Mouse (Mus musculus) MEL (cell line): Measurements from ENCODE around the gene Akt3. TPM values are rescaled to one million over a fixed set of nuclear protein-coding genes. Genes with fewer than 3 reads are reported as not detected.

Experiments
- DNase-seq: peaks from one replicate; pipeline ENCODE4 v3.0.0; 2011; ENCODE audit warnings: low read depth, low spot score
- H3K27ac ChIP-seq: 2 replicates; pipeline ENCODE4 v1.5.1; 2012; ENCODE audit warnings: low read depth, mild to moderate bottlenecking, control low read depth, low read length, moderate library complexity; ENCODE audit not compliant: control insufficient read depth
- H3K27me3 ChIP-seq, 2 experiments: fragments of 150-350 bp in 1 of 2; sonication (generic) in 1 of 2; 2 replicates each; pipeline ENCODE4 v1.6.1; 2012; ENCODE audit warnings: low read length in 2 of 2, mild to moderate bottlenecking in 2 of 2, improper control_type of control experiment in 1 of 2, moderate library complexity in 1 of 2; ENCODE audit not compliant: insufficient read depth in 2 of 2, control insufficient read depth in 1 of 2
- H3K36me3 ChIP-seq, 2 experiments: 2 replicates each; pipeline ENCODE4 v1.6.1; 2012 to 2014; ENCODE audit warnings: low read length in 2 of 2, improper control_type of control experiment in 1 of 2, inconsistent platforms in 1 of 2, mild to moderate bottlenecking in 1 of 2; ENCODE audit not compliant: insufficient read depth in 2 of 2, control insufficient read depth in 1 of 2
- H3K4me1 ChIP-seq, 2 experiments: fragments of 150-350 bp in 1 of 2; sonication (generic) in 1 of 2; 2 replicates each; pipeline ENCODE4 v1.6.1; 2012; ENCODE audit warnings: low read length in 2 of 2, improper control_type of control experiment in 1 of 2, mild to moderate bottlenecking in 1 of 2; ENCODE audit not compliant: insufficient read depth in 2 of 2, control insufficient read depth in 1 of 2
- H3K4me3 ChIP-seq, 2 experiments: fragments of 150-350 bp in 1 of 2; sonication (generic) in 1 of 2; 2 replicates each; pipeline ENCODE4 v1.5.1; 2012; ENCODE audit warnings: low read depth in 2 of 2, low read length in 2 of 2, mild to moderate bottlenecking in 2 of 2, moderate library complexity in 2 of 2, control low read depth in 1 of 2, improper control_type of control experiment in 1 of 2; ENCODE audit not compliant: control insufficient read depth in 1 of 2, insufficient read depth in 1 of 2
- H3K79me2 ChIP-seq: 2 replicates; pipeline ENCODE4 v1.6.1; 2012; ENCODE audit warnings: mild to moderate bottlenecking, low read length, moderate library complexity; ENCODE audit not compliant: control insufficient read depth, poor library complexity, insufficient read depth
- H3K9ac ChIP-seq: 2 replicates; pipeline ENCODE4 v1.6.1; 2012; ENCODE audit warnings: low read depth, mild to moderate bottlenecking, control low read depth, low read length, moderate library complexity; ENCODE audit not compliant: control insufficient read depth, poor library complexity, severe bottlenecking
- H3K9me3 ChIP-seq: fragments of 150-350 bp; sonication (generic); replicated peaks from 2 replicates; pipeline ENCODE4 v1.6.1; 2012; ENCODE audit warnings: mild to moderate bottlenecking, low read length, improper control_type of control experiment, moderate library complexity; ENCODE audit not compliant: insufficient read depth
- BHLHE40 ChIP-seq: IDR thresholded peaks from 2 replicates; pipeline ENCODE4 v1.6.1; 2012; ENCODE audit warnings: low read depth, mild to moderate bottlenecking, inconsistent platforms, low read length, improper control_type of control experiment, borderline replicate concordance
- CHD2 ChIP-seq: IDR thresholded peaks from 2 replicates; pipeline ENCODE4 v1.6.1; 2011; ENCODE audit warnings: low read length, improper control_type of control experiment
- CTCF ChIP-seq, 3 experiments: IDR thresholded peaks in 2 of 3; conservative IDR thresholded peaks in 1 of 3; 2 replicates each; pipeline ENCODE4 v1.5.1; 2011 to 2012; ENCODE audit warnings: low read length in 3 of 3, low read depth in 2 of 3, mild to moderate bottlenecking in 2 of 3, improper control_type of control experiment in 1 of 3, inconsistent platforms in 1 of 3, mixed read lengths in 1 of 3, moderate library complexity in 1 of 3; ENCODE audit not compliant: control insufficient read depth in 1 of 3, insufficient read depth in 1 of 3, poor library complexity in 1 of 3, severe bottlenecking in 1 of 3
- GATA1 ChIP-seq: IDR thresholded peaks from 2 replicates; pipeline ENCODE4 v1.6.1; 2011; ENCODE audit warnings: low read depth, low read length, improper control_type of control experiment
- MAX ChIP-seq: IDR thresholded peaks from 2 replicates; pipeline ENCODE4 v1.6.1; 2011; ENCODE audit warnings: low read length, improper control_type of control experiment
- POLR2AphosphoS2 ChIP-seq: IDR thresholded peaks from 2 replicates; pipeline ENCODE4 v1.6.1; 2011; ENCODE audit warnings: low read length, improper control_type of control experiment
- POLR2AphosphoS5 ChIP-seq: IDR thresholded peaks from 2 replicates; pipeline ENCODE4 v1.6.1; 2012; ENCODE audit warnings: low read depth, borderline replicate concordance, mild to moderate bottlenecking, inconsistent platforms, low read length, moderate library complexity, mixed read lengths
- SIN3A ChIP-seq: IDR thresholded peaks from 2 replicates; pipeline ENCODE4 v1.6.1; 2012; ENCODE audit warnings: low read length, improper control_type of control experiment, inconsistent platforms
- SMC3 ChIP-seq: IDR thresholded peaks from 2 replicates; pipeline ENCODE4 v1.6.1; 2011; ENCODE audit warnings: low read depth, low read length, improper control_type of control experiment
- TBP ChIP-seq: IDR thresholded peaks from 2 replicates; pipeline ENCODE4 v1.8.0; 2011; ENCODE audit warnings: low read depth, low read length, improper control_type of control experiment
- USF1 ChIP-seq: IDR thresholded peaks from 2 replicates; pipeline ENCODE4 v1.6.1; 2014; ENCODE audit warnings: low read depth, mild to moderate bottlenecking, inconsistent platforms, low read length, improper control_type of control experiment, moderate library complexity
- USF2 ChIP-seq, 2 experiments: IDR thresholded peaks; 2 replicates each; pipeline ENCODE4 v1.6.1; 2011 to 2012; ENCODE audit warnings: improper control_type of control experiment in 2 of 2, low read length in 2 of 2, borderline replicate concordance in 1 of 2, inconsistent platforms in 1 of 2, low read depth in 1 of 2, mild to moderate bottlenecking in 1 of 2; ENCODE audit not compliant: insufficient read depth in 1 of 2
- ZC3H11A ChIP-seq: IDR thresholded peaks from 2 replicates; pipeline ENCODE4 v1.6.1; 2012; ENCODE audit warnings: low read depth, mild to moderate bottlenecking, inconsistent platforms, low read length, improper control_type of control experiment
- polyA plus RNA-seq, 2 experiments: library from polyadenylated mRNA; stranded (reverse) in 1 of 2; unstranded in 1 of 2; fragments of >175 nt in 1 of 2; fragments of >200 nt in 1 of 2; gene quantifications; 2 replicates each; pipeline versions ENCODE4 v1.2.1 to v1.2.4; 2012; ENCODE audit warnings: low replicate concordance in 2 of 2, low read depth in 1 of 2; ENCODE audit not compliant: insufficient read length in 2 of 2, insufficient read depth in 1 of 2, missing spikeins in 1 of 2
- total RNA-seq: library from RNA; depleted of rRNA; stranded (reverse); fragments of 300-350 nt; gene quantifications from 2 replicates; pipeline ENCODE4 v1.2.3, GENCODE M21; 2012

The Akt3 gene
- total and polyA plus RNA-seq, 3 experiments, result 3.5 to 6.2 TPM; not detected in 1

- no peak for TF ChIP-seq SMC3
- no peak overlapping the region for H3K4me3 ChIP-seq
These were observed 246.3 kb downstream of the Akt3 start for GRCm38 (mm10) chr1:177011688-177012087.

GRCm38 (mm10) chr1:177010607-177011302 lies 247.2 kb downstream of the Akt3 start:
- Histone ChIP-seq H3K4me3 (no peak overlapping the region), H3K36me3 (peaks cover 0 to 4% of the 10 kb centered on the region in 2 experiments; a peak in 1 of 4 replicates), H3K9ac (no peak overlapping the region), H3K27ac (no peak overlapping the region), H3K4me1 (peaks cover 0 to 10% of the 10 kb centered on the region in 2 experiments; a peak in 2 of 4 replicates), H3K27me3 (no peaks in the 10 kb centered on the region), H3K79me2 (no peaks in the 10 kb centered on the region), H3K9me3 (no peaks in the 10 kb centered on the region)
- TF ChIP-seq ZC3H11A (no peak), GATA1 (no peak), SMC3 (no peak), TBP (no peak)
- DNase-seq, result no peak

More at GRCm38 (mm10) chr1:177011688-177012087, 246.3 kb downstream of the Akt3 start:
- Histone ChIP-seq H3K9me3 (no peaks in the 10 kb centered on the region), H3K79me2 (no peaks in the 10 kb centered on the region), H3K27me3 (no peaks in the 10 kb centered on the region), H3K27ac (no peak overlapping the region), H3K9ac (no peak overlapping the region), H3K4me1 (peaks cover 0 to 10% of the 10 kb centered on the region in 2 experiments; a peak in 2 of 4 replicates), H3K36me3 (peaks cover 0 to 4% of the 10 kb centered on the region in 2 experiments; a peak in 1 of 4 replicates)
- DNase-seq, result no peak

- no peak for TF ChIP-seq CHD2
- TF ChIP-seq GATA1, result no peak
- TF ChIP-seq USF2 (IDR thresholded peaks at IDR 0.05; ENCODE audit: borderline replicate concordance in 1 of 2, insufficient read depth in 1 of 2, low read depth in 1 of 2, low read length in 2 of 2), result no peak
- TF ChIP-seq BHLHE40, result no peak
- no peak for TF ChIP-seq POLR2AphosphoS2
- no peak for TF ChIP-seq SMC3
- TF ChIP-seq CTCF (IDR thresholded peaks at IDR 0.05 in 2 of 3, conservative IDR thresholded peaks at IDR 0.05 in 1 of 3; ENCODE audit: control insufficient read depth in 1 of 3, insufficient read depth in 1 of 3, low read depth in 2 of 3, low read length in 3 of 3, poor library complexity in 1 of 3, severe bottlenecking in 1 of 3), result no peak
- TF ChIP-seq POLR2AphosphoS5, result no peak
- TF ChIP-seq MAX, result no peak
- no peak for TF ChIP-seq SIN3A
- TF ChIP-seq USF1, result no peak
- Histone ChIP-seq H3K79me2 (no peaks in the 10 kb centered on the region), H3K36me3 (peaks cover 0 to 4% of the 10 kb centered on the region in 2 experiments; a peak in 1 of 4 replicates), H3K27ac (no peak overlapping the region), H3K27me3 (no peaks in the 10 kb centered on the region), H3K9ac (no peak overlapping the region), H3K4me3 (no peak overlapping the region), H3K4me1 (peaks cover 0 to 10% of the 10 kb centered on the region in 2 experiments; a peak in 2 of 4 replicates), H3K9me3 (no peaks in the 10 kb centered on the region)
- DNase-seq, result no peak
These were observed 248.0 kb downstream of the Akt3 start for GRCm38 (mm10) chr1:177010041-177010440.
